Mouse (Mus musculus): Measurements from ENCODE around the gene Eci1.

GRCm38 (mm10) chr17:24442107-24442506, 15.7 kb downstream of the Eci1 start:
- TF ChIP-seq CTCF (IDR thresholded peaks at IDR 0.05; ENCODE audit: low read depth, low read length) = no peak
- TF ChIP-seq POLR2A (IDR thresholded peaks at IDR 0.05; ENCODE audit: insufficient read depth, low read length) = no peak
